Mouse (Mus musculus) stomach, postnatal 0 days (tissue): ENCODE results near the gene Narf.

ENCODE experiments used
- CTCF ChIP-seq: IDR thresholded peaks from 2 replicates; pipeline ENCODE4 v1.5.1; 2016; ENCODE audit warnings: antibody characterized with exemption, low read depth, mild to moderate bottlenecking, moderate library complexity
- EP300 ChIP-seq: optimal IDR thresholded peaks from 2 replicates; pipeline ENCODE3; 2016; ENCODE audit warnings: antibody characterized with exemption

DNA sequence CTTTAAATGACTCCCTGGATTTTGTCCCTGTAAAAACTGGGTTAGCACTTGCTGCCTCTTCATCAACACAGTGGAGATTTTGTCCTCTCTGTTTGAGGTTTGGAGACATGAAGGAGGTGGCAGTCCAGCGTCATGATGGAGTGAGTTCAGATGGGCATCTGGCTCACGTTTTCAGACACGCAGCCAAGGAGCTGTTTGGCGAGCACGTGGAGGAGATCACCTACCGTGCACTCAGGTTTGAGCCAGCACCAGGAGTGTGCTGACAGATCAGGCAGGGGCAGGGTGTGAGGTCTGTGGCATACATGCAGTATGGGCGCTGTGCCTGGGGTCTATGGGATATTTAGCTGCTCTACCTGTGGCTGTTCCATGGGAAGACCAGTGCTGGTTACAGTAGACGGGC, 13.1 kb downstream of the Narf start:
- TF ChIP-seq EP300, result no peak
- no peak for TF ChIP-seq CTCF
